Mouse (Mus musculus) liver, embryonic 14.5 days (tissue): ENCODE results near the gene Gm572. TPM values are rescaled to one million over a fixed set of nuclear protein-coding genes. Genes with fewer than 3 reads are reported as not detected.

ENCODE experiments used
- ATAC-seq: fragments of 200-750 bp; cut with Nextera tagmentation; 2 replicates; pipeline ENCODE4 v1.8.0; 2017; ENCODE audit warnings: moderate number of reproducible peaks, mild to moderate bottlenecking, moderate library complexity; ENCODE audit not compliant: insufficient read depth
- DNase-seq, 3 experiments: peaks; one replicate each; pipeline ENCODE4 v3.0.0-alpha.2; 2012 to 2013; ENCODE audit warnings: low read depth in 3 of 3, low spot score in 3 of 3
- H3K27ac ChIP-seq: fragments of 300-500 bp; sonication (generic); 2 replicates; pipeline ENCODE4 v1.5.1; 2014; ENCODE audit warnings: moderate library complexity, mild to moderate bottlenecking, control low read depth, inconsistent platforms
- H3K27me3 ChIP-seq: fragments of 300-500 bp; sonication (generic); 2 replicates; pipeline ENCODE4 v1.6.1; 2014; ENCODE audit warnings: mild to moderate bottlenecking, low read length, moderate library complexity; ENCODE audit not compliant: control insufficient read depth, insufficient read depth
- H3K36me3 ChIP-seq: fragments of 300-500 bp; sonication (generic); replicated peaks from 2 replicates; pipeline ENCODE4 v1.6.1; 2014; ENCODE audit warnings: low read depth; ENCODE audit not compliant: control insufficient read depth, insufficient read depth
- H3K4me1 ChIP-seq, 2 experiments: fragments of 200-500 bp in 1 of 2; fragments of 300-500 bp in 1 of 2; sonication (generic) in 1 of 2; replicated peaks; 2 replicates each; pipeline ENCODE4 v1.6.1; 2012 to 2014; ENCODE audit warnings: antibody characterized with exemption in 1 of 2, inconsistent platforms in 1 of 2, low read length in 1 of 2; ENCODE audit not compliant: control insufficient read depth in 2 of 2, insufficient read depth in 2 of 2
- H3K4me2 ChIP-seq: fragments of 300-500 bp; sonication (generic); 2 replicates; pipeline ENCODE4 v1.6.1; 2014; ENCODE audit warnings: low read depth, mild to moderate bottlenecking, control low read depth, moderate library complexity
- H3K4me3 ChIP-seq, 2 experiments: fragments of 200-500 bp in 1 of 2; fragments of 300-500 bp in 1 of 2; sonication (generic) in 1 of 2; 2 replicates each; pipeline ENCODE4 v1.5.1; 2012 to 2014; ENCODE audit warnings: low read depth in 2 of 2, low read length in 2 of 2, mild to moderate bottlenecking in 2 of 2, control low read depth in 1 of 2, inconsistent platforms in 1 of 2, moderate library complexity in 1 of 2; ENCODE audit not compliant: insufficient read depth in 1 of 2
- H3K9ac ChIP-seq: fragments of 300-500 bp; sonication (generic); replicated peaks from 2 replicates; pipeline ENCODE4 v1.6.1; 2014; ENCODE audit warnings: mild to moderate bottlenecking, control low read depth, moderate library complexity
- H3K9me3 ChIP-seq: fragments of 300-500 bp; sonication (generic); 2 replicates; pipeline ENCODE4 v1.6.1; 2016; ENCODE audit warnings: low read length, mixed read lengths; ENCODE audit not compliant: control insufficient read depth
- CTCF ChIP-seq: IDR thresholded peaks from 2 replicates; pipeline ENCODE4 v1.5.1; 2016; ENCODE audit warnings: antibody characterized with exemption, low read depth, control low read depth
- EP300 ChIP-seq: IDR thresholded peaks from 2 replicates; pipeline ENCODE4 v1.6.1; 2016; ENCODE audit warnings: antibody characterized with exemption, low read depth
- WGBS: fragments of 180-500 bp; shearing (Covaris S2); extraction: QIAGEN DNeasy Blood & Tissue Kit; methylation state at CpG from one replicate; pipeline ENCODE4 v1.1.7; 2014; ENCODE audit not compliant: insufficient replicate concordance; 5-methylcytosine and 5-hydroxymethylcytosine counted together
- polyA plus RNA-seq, 2 experiments: library from polyadenylated mRNA; depleted of rRNA in 1 of 2; stranded (reverse) in 1 of 2; unstranded in 1 of 2; fragments of >200 nt; fragmentation: Nextera tagmentation in 1 of 2; extraction: Ambion mirVana in 1 of 2; gene quantifications; 2 replicates each; pipeline versions ENCODE4 v1.2.1 to v1.2.3; 2012 to 2014

Gm572 gene
- polyA plus RNA-seq, 2 experiments = not detected

- Histone ChIP-seq H3K4me3 (no peak overlapping the region), H3K4me1 (no peaks in the 10 kb centered on the region), H3K4me2 (no peak overlapping the region), H3K9me3 (no peaks in the 10 kb centered on the region), H3K36me3 (no peaks in the 10 kb centered on the region), H3K27ac (no peak overlapping the region), H3K9ac (no peak overlapping the region), H3K27me3 (no peaks in the 10 kb centered on the region)
- DNase-seq (no peak), ATAC-seq (no peak)
- TF ChIP-seq CTCF (no peak), EP300 (no peak)
- WGBS = 69% methylated on average over 12 of the region's 12 CpGs
Observed at GRCm38 (mm10) chr4:148714739-148715138, 71.6 kb downstream of the Gm572 start.

- ATAC-seq = no peak
- no peak overlapping the region for H3K4me3 ChIP-seq
Observed at GRCm38 (mm10) chr4:148715396-148715795, 72.3 kb downstream of the Gm572 start.

More at GRCm38 (mm10) chr4:148715396-148715795, 72.3 kb downstream of the Gm572 start:
- WGBS = 18% methylated on average over 3 of the region's 3 CpGs
- H3K9ac ChIP-seq = no peak overlapping the region
- no peak for DNase-seq
- H3K4me2 ChIP-seq = no peak overlapping the region
- no peaks in the 10 kb centered on the region for H3K9me3 ChIP-seq
- H3K4me1 ChIP-seq = no peaks in the 10 kb centered on the region
- no peak overlapping the region for H3K27ac ChIP-seq
- TF ChIP-seq CTCF (peak; percentile 38), EP300 (no peak)
- H3K36me3 ChIP-seq = no peaks in the 10 kb centered on the region
- no peaks in the 10 kb centered on the region for H3K27me3 ChIP-seq

Other genes with a start within 250 kb of the Gm572 start
- gene Ubiad1, start 198.5 kb upstream of the Gm572 start, polyA plus RNA-seq (2012; rRNA removed) = 6.0 and 6.4 TPM in 2 replicates
- gene Ubiad1, start 198.5 kb upstream of the Gm572 start, polyA plus RNA-seq (2014; fragmentation: Nextera tagmentation; extraction: Ambion mirVana) = 7.3 and 7.9 TPM in 2 replicates
- 6.0 and 6.1 TPM in 2 replicates for gene Mtor, start 194.7 kb upstream of the Gm572 start, polyA plus RNA-seq (2012; rRNA removed)
- gene Mtor, start 194.7 kb upstream of the Gm572 start, polyA plus RNA-seq (2014; fragmentation: Nextera tagmentation; extraction: Ambion mirVana) = 9.4 and 11.2 TPM in 2 replicates
- gene Angptl7, start 142.9 kb upstream of the Gm572 start, polyA plus RNA-seq (2012; rRNA removed) = 0.21 and 0.33 TPM in 2 replicates
- gene Angptl7, start 142.9 kb upstream of the Gm572 start, polyA plus RNA-seq (2014; fragmentation: Nextera tagmentation; extraction: Ambion mirVana) = 0.23 and 0.29 TPM in 2 replicates
- 18.2 and 20.1 TPM in 2 replicates for gene Exosc10, start 84.9 kb upstream of the Gm572 start, polyA plus RNA-seq (2012; rRNA removed)
- 36.0 and 36.1 TPM in 2 replicates for gene Exosc10, start 84.9 kb upstream of the Gm572 start, polyA plus RNA-seq (2014; fragmentation: Nextera tagmentation; extraction: Ambion mirVana)
- gene Srm, start 51.8 kb upstream of the Gm572 start, polyA plus RNA-seq (2012; rRNA removed) = 86.1 and 102 TPM in 2 replicates
- 129 and 147 TPM in 2 replicates for gene Srm, start 51.8 kb upstream of the Gm572 start, polyA plus RNA-seq (2014; fragmentation: Nextera tagmentation; extraction: Ambion mirVana)
- 20.6 and 29.5 TPM in 2 replicates for gene Masp2, start 40.8 kb upstream of the Gm572 start, polyA plus RNA-seq (2012; rRNA removed)
- 28.9 and 31.1 TPM in 2 replicates for gene Masp2, start 40.8 kb upstream of the Gm572 start, polyA plus RNA-seq (2014; fragmentation: Nextera tagmentation; extraction: Ambion mirVana)
- gene Tardbp, start 16.3 kb upstream of the Gm572 start, polyA plus RNA-seq (2012; rRNA removed) = 247 and 260 TPM in 2 replicates
- 80.3 and 83.0 TPM in 2 replicates for gene Tardbp, start 16.3 kb upstream of the Gm572 start, polyA plus RNA-seq (2014; fragmentation: Nextera tagmentation; extraction: Ambion mirVana)
- 0.39 and 0.43 TPM in 2 replicates for gene Casz1, start 161.1 kb downstream of the Gm572 start, polyA plus RNA-seq (2012; rRNA removed)
- gene Casz1, start 161.1 kb downstream of the Gm572 start, polyA plus RNA-seq (2014; fragmentation: Nextera tagmentation; extraction: Ambion mirVana) = 0.29 and 0.32 TPM in 2 replicates